Mouse (Mus musculus): Measurements from ENCODE around the gene Ski. TPM values are rescaled to one million over a fixed set of nuclear protein-coding genes. Genes with fewer than 3 reads are reported as not detected.
A peak's percentile ranks its signal among the peaks of the same experiment; 100 is the strongest.

The Ski gene
- total and polyA plus RNA-seq, 2 experiments, result 4.2 to 19.5 TPM

DNA sequence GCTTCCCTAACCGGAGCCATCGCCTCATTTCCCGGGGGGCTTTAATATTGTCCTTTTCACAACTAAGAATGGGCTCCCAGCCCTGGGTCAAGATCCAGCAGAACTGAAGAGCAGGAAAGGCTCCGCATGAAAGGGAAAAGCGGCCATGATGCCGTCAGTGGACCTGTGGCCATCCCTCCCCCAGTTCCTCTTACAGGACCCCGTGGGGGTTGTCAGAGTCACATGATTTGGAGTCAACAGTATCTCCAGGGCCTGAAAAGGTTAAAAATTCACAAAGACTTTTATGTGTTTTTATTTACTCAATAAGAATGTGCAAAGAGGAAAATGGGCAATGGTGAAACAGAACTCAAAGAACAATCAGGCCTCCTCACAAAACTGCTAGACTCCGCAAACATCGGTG lies 36.5 kb downstream of the Ski start:
- H3K4me1 ChIP-seq (ENCODE audit: control insufficient read depth, insufficient read depth, low read length), result peaks cover 13% of the 10 kb centered on the region
- WGBS, result 79% methylated on average over 9 of the region's 9 CpGs
- no peak for DNase-seq (ENCODE audit: extremely low read depth, low read depth, low spot score)

GRCm38 (mm10) chr4:155184248-155185070 lies 37.9 kb downstream of the Ski start:
- TF ChIP-seq CTCF (IDR thresholded peaks at IDR 0.05; ENCODE audit: low read depth, low read length) (no peak), POLR2A (IDR thresholded peaks at IDR 0.05; ENCODE audit: extremely low read depth, insufficient read depth, low read length) (no peak)
- 81% methylated on average over 18 of the region's 18 CpGs for WGBS

More for the DNA sequence above, 36.5 kb downstream of the Ski start:
- H3K27me3 ChIP-seq (ENCODE audit: control insufficient read depth, insufficient read depth, low read length), result no peaks in the 10 kb centered on the region
- no peak for TF ChIP-seq CTCF (IDR thresholded peaks at IDR 0.05; ENCODE audit: low read depth, low read length)
- TF ChIP-seq POLR2A (IDR thresholded peaks at IDR 0.05; ENCODE audit: extremely low read depth, insufficient read depth, low read length), result no peak
- no peaks in the 10 kb centered on the region for H3K36me3 ChIP-seq (ENCODE audit: control insufficient read depth, insufficient read depth, low read length)
- no peak overlapping the region for H3K27ac ChIP-seq (replicated peaks; ENCODE audit: insufficient read depth, low read depth, low read length)
- H3K79me2 ChIP-seq (ENCODE audit: control insufficient read depth, insufficient read depth, low read length), result peaks cover 77% of the 10 kb centered on the region
- H3K4me3 ChIP-seq (ENCODE audit: insufficient read depth, low read depth, low read length), result no peak overlapping the region
- no peak overlapping the region for H3K9ac ChIP-seq (ENCODE audit: low read depth, low read length)

GRCm38 (mm10) chr4:155183201-155183600 lies 39.2 kb downstream of the Ski start:
- no peaks in the 10 kb centered on the region for H3K36me3 ChIP-seq (ENCODE audit: control insufficient read depth, insufficient read depth, low read length)
- peaks cover 68% of the 10 kb centered on the region for H3K79me2 ChIP-seq (ENCODE audit: control insufficient read depth, insufficient read depth, low read length)
- H3K27ac ChIP-seq (replicated peaks; ENCODE audit: insufficient read depth, low read depth, low read length), result no peak overlapping the region
- 84% methylated on average over 7 of the region's 7 CpGs for WGBS
- TF ChIP-seq CTCF (IDR thresholded peaks at IDR 0.05; ENCODE audit: low read depth, low read length), result no peak
- no peak for TF ChIP-seq POLR2A (IDR thresholded peaks at IDR 0.05; ENCODE audit: extremely low read depth, insufficient read depth, low read length)
- no peak for DNase-seq (ENCODE audit: extremely low read depth, low read depth, low spot score)
- no peak overlapping the region for H3K9ac ChIP-seq (ENCODE audit: low read depth, low read length)
- H3K4me3 ChIP-seq (ENCODE audit: insufficient read depth, low read depth, low read length), result no peak overlapping the region
- H3K27me3 ChIP-seq (ENCODE audit: control insufficient read depth, insufficient read depth, low read length), result no peaks in the 10 kb centered on the region
- H3K4me1 ChIP-seq (ENCODE audit: control insufficient read depth, insufficient read depth, low read length), result peaks cover 12% of the 10 kb centered on the region

More at GRCm38 (mm10) chr4:155184248-155185070, 37.9 kb downstream of the Ski start:
- H3K9ac ChIP-seq (ENCODE audit: low read depth, low read length), result no peak overlapping the region
- H3K4me1 ChIP-seq (ENCODE audit: control insufficient read depth, insufficient read depth, low read length), result peaks cover 13% of the 10 kb centered on the region
- no peak overlapping the region for H3K27ac ChIP-seq (replicated peaks; ENCODE audit: insufficient read depth, low read depth, low read length)
- no peak for DNase-seq (ENCODE audit: extremely low read depth, low read depth, low spot score)
- H3K4me3 ChIP-seq (ENCODE audit: insufficient read depth, low read depth, low read length), result no peak overlapping the region
- no peaks in the 10 kb centered on the region for H3K36me3 ChIP-seq (ENCODE audit: control insufficient read depth, insufficient read depth, low read length)
- H3K79me2 ChIP-seq (ENCODE audit: control insufficient read depth, insufficient read depth, low read length), result peaks cover 64% of the 10 kb centered on the region
- no peaks in the 10 kb centered on the region for H3K27me3 ChIP-seq (ENCODE audit: control insufficient read depth, insufficient read depth, low read length)

DNA sequence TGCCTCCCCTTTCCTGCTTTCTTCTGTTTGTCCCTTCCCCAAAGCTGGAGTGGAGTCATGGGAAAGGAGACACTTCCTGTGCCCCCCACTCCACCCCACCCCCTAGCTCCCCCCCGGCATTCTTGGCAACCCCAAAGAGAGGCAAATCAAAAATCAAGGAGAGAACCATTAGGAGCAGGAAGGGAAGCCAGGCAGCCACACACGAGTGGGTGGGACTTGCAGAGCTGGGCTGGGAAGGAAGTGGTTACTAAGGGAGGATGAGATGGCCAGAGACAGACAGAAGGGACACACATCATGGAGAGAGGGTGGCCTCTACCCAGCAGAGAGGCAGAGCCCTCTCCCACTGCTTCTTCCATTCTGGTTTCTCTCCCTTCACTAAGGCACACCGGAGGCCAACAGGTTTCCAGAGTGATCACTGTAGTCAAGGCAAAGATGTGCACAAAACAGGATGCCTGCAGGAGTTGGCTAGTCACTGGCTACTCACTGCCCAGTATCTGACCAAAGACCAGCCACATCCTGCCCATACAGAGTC lies 43.3 kb downstream of the Ski start:
- DNase-seq (ENCODE audit: extremely low read depth, low read depth, low spot score), result no peak
- Histone ChIP-seq H3K27me3 (ENCODE audit: control insufficient read depth, insufficient read depth, low read length) (no peaks in the 10 kb centered on the region), H3K27ac (replicated peaks; ENCODE audit: insufficient read depth, low read depth, low read length) (peak overlapping the region; percentile 15; the same call in 1 of the 2 replicates), H3K79me2 (ENCODE audit: control insufficient read depth, insufficient read depth, low read length) (peaks cover 65% of the 10 kb centered on the region), H3K36me3 (ENCODE audit: control insufficient read depth, insufficient read depth, low read length) (no peaks in the 10 kb centered on the region), H3K4me1 (ENCODE audit: control insufficient read depth, insufficient read depth, low read length) (peaks cover 21% of the 10 kb centered on the region), H3K9ac (ENCODE audit: low read depth, low read length) (no peak overlapping the region), H3K4me3 (ENCODE audit: insufficient read depth, low read depth, low read length) (no peak overlapping the region)
- 38% methylated on average over 3 of the region's 3 CpGs for WGBS
- TF ChIP-seq POLR2A (IDR thresholded peaks at IDR 0.05; ENCODE audit: extremely low read depth, insufficient read depth, low read length) (no peak), CTCF (IDR thresholded peaks at IDR 0.05; ENCODE audit: low read depth, low read length) (no peak)

GRCm38 (mm10) chr4:155178274-155178673 lies 44.1 kb downstream of the Ski start:
- H3K27me3 ChIP-seq (ENCODE audit: control insufficient read depth, insufficient read depth, low read length), result no peaks in the 10 kb centered on the region

More at GRCm38 (mm10) chr4:155178274-155178673, 44.1 kb downstream of the Ski start:
- Histone ChIP-seq H3K27ac (replicated peaks; ENCODE audit: insufficient read depth, low read depth, low read length) (peak overlapping the region; percentile 12; the same call in 1 of the 2 replicates), H3K4me3 (ENCODE audit: insufficient read depth, low read depth, low read length) (no peak overlapping the region), H3K9ac (ENCODE audit: low read depth, low read length) (no peak overlapping the region), H3K79me2 (ENCODE audit: control insufficient read depth, insufficient read depth, low read length) (peaks cover 65% of the 10 kb centered on the region), H3K4me1 (ENCODE audit: control insufficient read depth, insufficient read depth, low read length) (peaks cover 26% of the 10 kb centered on the region), H3K36me3 (ENCODE audit: control insufficient read depth, insufficient read depth, low read length) (no peaks in the 10 kb centered on the region)
- DNase-seq (ENCODE audit: extremely low read depth, low read depth, low spot score), result peak; percentile 37
- TF ChIP-seq POLR2A (IDR thresholded peaks at IDR 0.05; ENCODE audit: extremely low read depth, insufficient read depth, low read length) (no peak), CTCF (IDR thresholded peaks at IDR 0.05; ENCODE audit: low read depth, low read length) (no peak)
- 12% methylated on average over 6 of the region's 6 CpGs for WGBS
